Mouse (Mus musculus): ENCODE measurements around the gene Edil3. TPM values are rescaled to one million over a fixed set of nuclear protein-coding genes. Genes with fewer than 3 reads are reported as not detected.

Edil3 gene
- polyA plus RNA-seq (2012): not detected in 2 replicates

DNA sequence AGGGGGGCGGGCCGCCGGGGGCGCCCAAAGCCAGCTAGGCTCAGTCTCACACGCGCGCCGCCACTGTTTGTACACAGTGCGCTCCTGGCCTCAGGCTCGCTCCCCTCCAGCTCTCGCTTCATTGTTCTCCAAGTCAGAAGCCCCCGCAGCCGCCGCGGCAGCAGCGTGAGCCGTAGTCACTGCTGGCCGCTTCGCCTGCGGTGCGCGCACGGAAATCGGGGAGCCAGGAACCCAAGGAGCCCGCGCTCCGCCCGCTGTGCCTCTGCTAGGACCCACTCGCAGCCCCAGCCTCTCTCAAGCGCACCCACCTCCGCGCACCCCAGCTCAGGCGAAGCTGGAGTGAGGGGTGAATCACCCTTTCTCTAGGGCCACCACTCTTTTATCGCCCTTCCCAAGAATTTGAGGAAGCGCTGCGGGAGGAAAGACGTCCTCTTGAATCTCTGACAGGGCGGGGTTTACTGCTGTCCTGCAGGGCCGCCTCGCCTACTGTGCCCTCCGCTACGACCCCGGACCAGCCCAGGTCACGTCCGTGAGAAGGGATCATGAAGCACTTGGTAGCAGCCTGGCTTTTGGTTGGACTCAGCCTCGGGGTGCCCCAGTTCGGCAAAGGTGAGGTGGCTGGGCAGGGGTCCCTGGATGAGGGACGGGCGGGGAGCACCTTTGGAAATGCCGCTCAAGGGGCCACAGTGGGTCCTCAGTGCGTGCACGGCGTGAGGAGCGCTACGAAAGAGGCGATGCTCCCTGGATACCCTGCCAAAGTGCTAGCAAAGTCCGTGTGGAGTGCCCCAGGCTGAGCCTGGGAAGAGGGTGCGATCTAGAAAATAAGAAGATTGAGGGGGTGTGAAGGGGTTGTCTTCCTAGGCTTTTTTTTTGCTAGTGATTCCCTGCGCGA lies at the start of gene Edil3:
Gene Edil3, plus strand, starts transcription at position 33 of the 892 bp plus-strand sequence.
- H3K4me3 ChIP-seq (replicated peaks): peak within 1 kb of the TSS; percentile 16
- H3K9me3 ChIP-seq (ENCODE audit: control insufficient read depth, low read length): no peaks in the 10 kb centered on the region
- no peaks in the 10 kb centered on the region for H3K4me1 ChIP-seq (ENCODE audit: control insufficient read depth)
- H3K36me3 ChIP-seq (ENCODE audit: control insufficient read depth): no peaks in the 10 kb centered on the region
- peaks cover 33% of the 10 kb centered on the region for H3K27me3 ChIP-seq (ENCODE audit: control insufficient read depth)
- TF ChIP-seq TAL1 (IDR thresholded peaks at IDR 0.05; ENCODE audit: low read length) (no peak), GATA1 (IDR thresholded peaks at IDR 0.05; ENCODE audit: low read length) (no peak)

DNA sequence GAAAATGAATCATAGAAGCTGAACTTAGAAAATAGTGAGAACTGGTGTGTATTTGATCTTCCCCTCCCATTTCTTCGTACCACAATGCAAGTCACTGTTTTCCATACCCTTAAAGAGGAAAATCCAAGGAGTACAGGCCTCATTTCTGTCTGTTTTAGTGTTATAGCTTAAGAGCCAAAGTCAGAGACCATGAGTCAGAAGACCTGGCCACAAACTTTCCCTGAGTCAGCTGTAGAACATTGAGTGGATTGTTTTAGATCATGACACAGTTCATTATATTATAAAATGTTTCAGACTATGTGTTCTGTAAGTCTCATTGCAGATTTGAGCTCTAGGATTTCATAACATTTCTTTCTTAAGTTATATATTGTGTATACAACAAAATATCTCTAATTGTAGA lies 22.1 kb upstream of the Edil3 start:
- Histone ChIP-seq H3K4me1 (ENCODE audit: control insufficient read depth) (no peaks in the 10 kb centered on the region), H3K4me3 (replicated peaks) (no peak overlapping the region), H3K9me3 (ENCODE audit: control insufficient read depth, low read length) (no peaks in the 10 kb centered on the region), H3K36me3 (ENCODE audit: control insufficient read depth) (no peaks in the 10 kb centered on the region), H3K27me3 (ENCODE audit: control insufficient read depth) (no peaks in the 10 kb centered on the region)
- no peak for TF ChIP-seq TAL1 (IDR thresholded peaks at IDR 0.05; ENCODE audit: low read length)
- no peak for TF ChIP-seq GATA1 (IDR thresholded peaks at IDR 0.05; ENCODE audit: low read length)

DNA sequence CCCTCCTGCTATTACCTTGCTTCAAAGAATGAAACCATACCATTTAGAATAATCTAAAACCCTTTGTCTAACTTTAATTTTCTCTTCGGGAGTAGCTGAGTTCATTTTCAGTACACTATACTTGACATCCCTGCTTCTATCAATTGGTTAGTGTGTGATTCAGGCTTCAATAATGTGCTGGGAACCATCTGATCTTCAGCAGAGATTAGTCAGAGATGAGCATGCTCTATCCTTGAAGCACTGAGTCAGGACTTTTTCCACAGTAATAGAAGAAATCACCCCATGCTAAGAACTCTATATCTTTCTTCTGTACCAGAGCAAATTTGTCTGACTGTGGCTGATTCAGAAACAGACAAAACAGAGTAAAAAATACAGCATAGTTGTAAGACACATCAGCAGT lies 20.3 kb upstream of the Edil3 start:
- H3K36me3 ChIP-seq (ENCODE audit: control insufficient read depth): no peaks in the 10 kb centered on the region
- TF ChIP-seq TAL1 (IDR thresholded peaks at IDR 0.05; ENCODE audit: low read length) (no peak), GATA1 (IDR thresholded peaks at IDR 0.05; ENCODE audit: low read length) (no peak)
- no peaks in the 10 kb centered on the region for H3K9me3 ChIP-seq (ENCODE audit: control insufficient read depth, low read length)
- H3K27me3 ChIP-seq (ENCODE audit: control insufficient read depth): no peaks in the 10 kb centered on the region
- H3K4me3 ChIP-seq (replicated peaks): no peak overlapping the region
- H3K4me1 ChIP-seq (ENCODE audit: control insufficient read depth): no peaks in the 10 kb centered on the region

DNA sequence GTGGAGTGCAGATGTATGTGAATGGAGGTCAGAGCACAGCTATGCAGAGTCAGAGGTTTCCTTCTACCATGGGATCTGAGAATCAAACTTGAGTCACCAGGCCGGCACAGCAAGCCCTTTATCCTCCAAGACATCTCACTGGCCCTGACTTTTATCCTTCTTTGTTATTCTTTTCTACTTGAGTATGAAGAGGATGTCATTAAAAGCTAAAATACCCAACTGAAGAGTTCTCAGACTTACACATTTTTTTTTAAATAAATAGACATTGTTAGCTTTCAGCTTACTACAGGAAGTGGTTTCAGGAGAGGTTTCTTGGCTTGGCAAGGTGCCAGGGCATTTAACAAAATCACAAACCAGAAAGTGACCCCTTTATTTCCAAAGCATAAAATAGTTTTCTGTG lies 15.4 kb upstream of the Edil3 start:
- no peak for TF ChIP-seq TAL1 (IDR thresholded peaks at IDR 0.05; ENCODE audit: low read length)
- no peak for TF ChIP-seq GATA1 (IDR thresholded peaks at IDR 0.05; ENCODE audit: low read length)
- Histone ChIP-seq H3K27me3 (ENCODE audit: control insufficient read depth) (no peaks in the 10 kb centered on the region), H3K4me1 (ENCODE audit: control insufficient read depth) (no peaks in the 10 kb centered on the region), H3K9me3 (ENCODE audit: control insufficient read depth, low read length) (no peaks in the 10 kb centered on the region), H3K4me3 (replicated peaks) (no peak overlapping the region), H3K36me3 (ENCODE audit: control insufficient read depth) (no peaks in the 10 kb centered on the region)

DNA sequence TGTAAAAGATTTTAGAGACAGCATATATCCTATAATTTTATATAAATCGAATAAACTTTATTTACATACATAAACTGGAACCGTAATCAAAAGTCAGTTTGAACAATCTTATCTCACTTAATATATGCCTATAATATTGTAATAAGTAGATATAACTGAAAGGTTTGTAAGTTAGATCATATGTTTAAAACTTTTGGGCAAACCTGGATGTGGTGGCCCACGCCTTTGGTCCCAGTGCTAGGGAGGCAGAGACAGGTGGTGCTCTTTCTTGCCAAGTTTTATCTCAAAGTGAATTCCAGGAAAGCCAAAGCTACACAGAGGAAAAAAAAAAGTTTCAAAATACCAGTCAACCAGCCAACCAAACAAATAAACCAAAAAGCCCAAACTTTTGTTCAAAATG lies 15.0 kb upstream of the Edil3 start:
- H3K36me3 ChIP-seq (ENCODE audit: control insufficient read depth): no peaks in the 10 kb centered on the region
- no peaks in the 10 kb centered on the region for H3K9me3 ChIP-seq (ENCODE audit: control insufficient read depth, low read length)
- TF ChIP-seq GATA1 (IDR thresholded peaks at IDR 0.05; ENCODE audit: low read length) (no peak), TAL1 (IDR thresholded peaks at IDR 0.05; ENCODE audit: low read length) (no peak)
- H3K27me3 ChIP-seq (ENCODE audit: control insufficient read depth): no peaks in the 10 kb centered on the region
- no peaks in the 10 kb centered on the region for H3K4me1 ChIP-seq (ENCODE audit: control insufficient read depth)
- no peak overlapping the region for H3K4me3 ChIP-seq (replicated peaks)

DNA sequence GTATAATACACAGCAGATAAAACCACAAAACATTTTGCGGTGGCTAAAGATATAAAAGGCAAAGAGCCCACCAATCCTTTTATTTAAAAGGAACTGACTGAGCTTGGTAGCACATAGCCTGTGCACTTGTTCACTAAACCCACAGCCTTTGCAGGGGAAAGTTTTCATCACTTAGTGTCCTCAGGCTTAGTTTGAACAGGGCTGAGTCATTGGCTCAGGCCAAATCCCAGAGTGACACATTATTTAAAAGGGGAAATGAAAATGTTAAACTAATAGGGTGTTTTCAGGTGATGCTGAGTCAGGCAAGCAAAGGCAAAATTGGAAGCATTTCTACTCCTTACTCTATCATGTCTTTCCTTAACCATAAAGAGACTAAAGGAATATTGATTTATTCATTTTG lies 11.2 kb upstream of the Edil3 start:
- Histone ChIP-seq H3K9me3 (ENCODE audit: control insufficient read depth, low read length) (no peaks in the 10 kb centered on the region), H3K4me3 (replicated peaks) (no peak overlapping the region), H3K4me1 (ENCODE audit: control insufficient read depth) (no peaks in the 10 kb centered on the region), H3K27me3 (ENCODE audit: control insufficient read depth) (no peaks in the 10 kb centered on the region), H3K36me3 (ENCODE audit: control insufficient read depth) (no peaks in the 10 kb centered on the region)
- TF ChIP-seq GATA1 (IDR thresholded peaks at IDR 0.05; ENCODE audit: low read length): no peak
- no peak for TF ChIP-seq TAL1 (IDR thresholded peaks at IDR 0.05; ENCODE audit: low read length)

DNA sequence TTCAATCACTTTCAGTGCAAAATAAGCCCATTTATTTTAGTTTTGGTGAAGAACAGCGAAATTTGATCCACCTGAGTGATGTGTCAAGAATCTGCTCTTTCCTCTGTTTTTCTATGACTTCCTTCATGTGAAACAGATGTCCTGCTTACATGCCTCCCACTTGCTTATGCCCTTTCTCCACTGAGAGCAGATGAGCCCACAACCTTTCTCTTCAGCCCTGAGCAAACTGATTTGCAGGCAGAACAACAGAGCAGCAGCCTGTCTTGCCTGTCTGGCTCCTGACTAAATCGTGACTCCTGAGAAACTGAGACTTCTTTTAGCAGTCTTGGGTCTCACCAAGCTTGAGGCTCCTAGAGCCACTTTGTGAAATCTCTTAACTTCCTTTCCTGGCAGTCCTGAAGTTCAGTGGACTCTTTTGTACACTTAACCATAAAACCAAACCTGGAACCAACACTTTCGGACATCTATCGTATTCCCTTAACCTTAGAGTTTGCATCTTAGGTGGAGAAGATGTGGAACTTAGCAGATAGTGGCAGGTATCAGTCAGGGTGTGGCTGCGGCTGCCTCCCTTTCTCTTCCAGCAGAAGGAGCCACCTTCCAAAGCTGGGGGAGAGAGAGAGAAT lies 475 bp upstream of the Edil3 start:
- no peaks in the 10 kb centered on the region for H3K36me3 ChIP-seq (ENCODE audit: control insufficient read depth)
- H3K4me3 ChIP-seq (replicated peaks): no peak overlapping the region
- H3K27me3 ChIP-seq (ENCODE audit: control insufficient read depth): peaks cover 33% of the 10 kb centered on the region
- H3K9me3 ChIP-seq (ENCODE audit: control insufficient read depth, low read length): no peaks in the 10 kb centered on the region
- H3K4me1 ChIP-seq (ENCODE audit: control insufficient read depth): no peaks in the 10 kb centered on the region
- TF ChIP-seq TAL1 (IDR thresholded peaks at IDR 0.05; ENCODE audit: low read length): no peak
- no peak for TF ChIP-seq GATA1 (IDR thresholded peaks at IDR 0.05; ENCODE audit: low read length)

DNA sequence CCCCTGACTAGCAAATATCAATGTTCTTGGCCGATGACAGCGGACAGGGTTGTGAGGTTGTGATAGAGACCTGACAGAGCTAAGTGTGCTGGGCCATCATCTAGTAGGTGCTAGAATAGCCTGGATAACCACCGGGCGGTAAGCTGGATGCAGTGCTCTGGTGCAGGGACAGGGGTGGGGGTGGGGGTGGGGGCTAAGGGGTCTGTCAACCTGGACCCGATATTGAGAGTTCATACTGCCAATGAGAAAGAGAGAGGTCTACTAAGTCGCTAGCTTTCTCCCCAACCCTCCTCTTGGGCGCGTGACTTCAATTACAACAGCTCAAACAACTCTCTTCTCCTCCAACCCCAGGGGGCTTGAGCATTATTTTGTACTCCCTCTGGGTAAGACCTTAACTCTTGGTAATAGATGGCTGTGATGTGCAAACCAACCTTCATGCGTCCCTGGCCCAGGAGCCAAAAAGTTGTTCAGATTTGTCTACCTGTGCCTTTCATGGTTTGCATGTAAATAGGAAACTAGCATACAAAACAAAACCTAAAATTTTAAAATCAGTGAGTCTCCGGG lies 1.1 kb downstream of the Edil3 start:
- no peak for TF ChIP-seq GATA1 (IDR thresholded peaks at IDR 0.05; ENCODE audit: low read length)
- no peak for TF ChIP-seq TAL1 (IDR thresholded peaks at IDR 0.05; ENCODE audit: low read length)
- Histone ChIP-seq H3K4me1 (ENCODE audit: control insufficient read depth) (no peaks in the 10 kb centered on the region), H3K36me3 (ENCODE audit: control insufficient read depth) (no peaks in the 10 kb centered on the region), H3K4me3 (replicated peaks) (no peak overlapping the region), H3K9me3 (ENCODE audit: control insufficient read depth, low read length) (no peaks in the 10 kb centered on the region), H3K27me3 (ENCODE audit: control insufficient read depth) (peaks cover 33% of the 10 kb centered on the region)

DNA sequence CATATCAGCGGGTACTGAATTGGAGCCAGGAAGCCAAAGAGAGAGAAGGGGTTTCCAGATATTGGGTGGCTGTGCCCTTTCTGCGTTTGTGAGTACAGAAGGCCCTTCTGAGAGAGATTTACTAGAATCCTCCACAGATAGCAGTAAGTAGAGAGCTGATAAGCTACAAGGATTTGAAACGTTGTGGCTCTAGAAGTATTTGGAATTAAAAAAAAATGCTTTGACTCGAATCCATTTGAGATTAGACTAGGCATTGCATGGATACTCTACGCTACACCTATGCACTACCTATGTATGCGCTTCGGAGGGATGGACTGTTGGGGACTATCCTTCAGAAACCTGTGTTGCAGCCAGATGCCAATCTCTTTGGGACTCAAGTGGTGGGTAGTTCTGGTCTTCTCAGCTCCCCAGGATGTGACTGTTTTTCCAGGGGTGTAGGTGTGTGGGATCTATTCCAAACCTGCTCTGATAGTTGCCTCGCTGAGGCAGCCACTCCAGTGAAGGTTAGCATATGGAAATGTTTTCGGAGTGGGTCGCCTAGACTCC lies 1.8 kb downstream of the Edil3 start:
- Histone ChIP-seq H3K36me3 (ENCODE audit: control insufficient read depth) (no peaks in the 10 kb centered on the region), H3K4me1 (ENCODE audit: control insufficient read depth) (no peaks in the 10 kb centered on the region), H3K9me3 (ENCODE audit: control insufficient read depth, low read length) (no peaks in the 10 kb centered on the region), H3K4me3 (replicated peaks) (no peak overlapping the region), H3K27me3 (ENCODE audit: control insufficient read depth) (peaks cover 33% of the 10 kb centered on the region)
- TF ChIP-seq GATA1 (IDR thresholded peaks at IDR 0.05; ENCODE audit: low read length): no peak
- TF ChIP-seq TAL1 (IDR thresholded peaks at IDR 0.05; ENCODE audit: low read length): no peak

All from erythroblast, embryonic 14.5 days (primary cell).